Mouse (Mus musculus) CH12.LX (cell line): ENCODE results near the gene Casp7. TPM values are rescaled to one million over a fixed set of nuclear protein-coding genes. Genes with fewer than 3 reads are reported as not detected.

Source experiments
- DNase-seq: peaks from one replicate; pipeline ENCODE4 v3.0.0-alpha.2; 2013; ENCODE audit errors: extremely low read depth
- H3K27ac ChIP-seq: 2 replicates; pipeline ENCODE4 v1.5.1; 2012; ENCODE audit warnings: low read depth, mild to moderate bottlenecking, control low read depth, moderate library complexity; ENCODE audit not compliant: insufficient read depth
- H3K27me3 ChIP-seq: replicated peaks from 2 replicates; pipeline ENCODE3; 2012; ENCODE audit warnings: inconsistent platforms
- H3K36me3 ChIP-seq, 2 experiments: replicated peaks in 1 of 2; 2 replicates each; pipeline versions ENCODE3 to v1.6.1; 2012; ENCODE audit warnings: inconsistent platforms in 1 of 2, low read length in 1 of 2, mild to moderate bottlenecking in 1 of 2, mixed read lengths in 1 of 2, moderate library complexity in 1 of 2; ENCODE audit not compliant: control insufficient read depth in 1 of 2, insufficient read depth in 1 of 2
- H3K4me1 ChIP-seq, 2 experiments: 2 replicates each; pipeline ENCODE4 v1.6.1; 2012; ENCODE audit warnings: inconsistent platforms in 1 of 2, moderate library complexity in 1 of 2; ENCODE audit not compliant: insufficient read depth in 2 of 2, control insufficient read depth in 1 of 2
- H3K4me2 ChIP-seq: 2 replicates; pipeline ENCODE4 v1.6.1; 2012; ENCODE audit warnings: low read depth, mild to moderate bottlenecking, control low read depth; ENCODE audit not compliant: poor library complexity, insufficient read depth, severe bottlenecking
- H3K4me3 ChIP-seq, 3 experiments: fragments of 150-350 bp in 1 of 3; sonication (generic) in 1 of 3; replicated peaks in 1 of 3; 2 replicates each; pipeline versions ENCODE3 to v1.5.1; 2011 to 2012; ENCODE audit warnings: low read depth in 2 of 3, low read length in 2 of 3, mild to moderate bottlenecking in 2 of 3, moderate library complexity in 2 of 3, control low read depth in 1 of 3, improper control_type of control experiment in 1 of 3, inconsistent platforms in 1 of 3, mixed read lengths in 1 of 3; ENCODE audit not compliant: poor library complexity in 1 of 3
- H3K79me2 ChIP-seq: replicated peaks from 2 replicates; pipeline ENCODE4 v1.6.1; 2012; ENCODE audit warnings: mild to moderate bottlenecking, moderate library complexity; ENCODE audit not compliant: control insufficient read depth, poor library complexity, insufficient read depth, severe bottlenecking; ENCODE audit errors: extremely low read depth
- H3K9ac ChIP-seq: 2 replicates; pipeline ENCODE4 v1.6.1; 2012; ENCODE audit warnings: low read depth, mild to moderate bottlenecking, control low read depth, moderate library complexity; ENCODE audit not compliant: insufficient read depth
- H3K9me3 ChIP-seq: replicated peaks from 2 replicates; pipeline ENCODE3; 2012; ENCODE audit warnings: low read length, inconsistent platforms, mixed read lengths
- CHD1 ChIP-seq: IDR thresholded peaks from 2 replicates; pipeline ENCODE4 v1.6.1; 2012; ENCODE audit warnings: low read depth, low read length, improper control_type of control experiment, inconsistent platforms
- CHD2 ChIP-seq: IDR thresholded peaks from 2 replicates; pipeline ENCODE4 v1.6.1; 2011; ENCODE audit warnings: low read length, improper control_type of control experiment
- E2F4 ChIP-seq: IDR thresholded peaks from 2 replicates; pipeline ENCODE4 v1.6.1; 2011; ENCODE audit warnings: low read depth, low read length, improper control_type of control experiment; ENCODE audit not compliant: insufficient replicate concordance
- EP300 ChIP-seq: IDR thresholded peaks from 2 replicates; pipeline ENCODE4 v1.6.1; 2011; ENCODE audit warnings: low read length, improper control_type of control experiment
- GABPA ChIP-seq: IDR thresholded peaks from 2 replicates; pipeline ENCODE4 v1.6.1; 2012; ENCODE audit warnings: low read depth, low read length, improper control_type of control experiment, inconsistent platforms; ENCODE audit not compliant: insufficient replicate concordance
- IRF4 ChIP-seq: IDR thresholded peaks from 2 replicates; pipeline ENCODE4 v1.6.1; 2014; ENCODE audit warnings: low read depth, mild to moderate bottlenecking, inconsistent platforms, low read length, improper control_type of control experiment
- JUN ChIP-seq: IDR thresholded peaks from 2 replicates; pipeline ENCODE4 v1.6.1; 2011; ENCODE audit warnings: low read depth, mild to moderate bottlenecking, low read length, improper control_type of control experiment, moderate library complexity; ENCODE audit not compliant: insufficient read depth
- JUND ChIP-seq: conservative IDR thresholded peaks from 2 replicates; pipeline ENCODE4 v1.6.1; 2011; ENCODE audit warnings: low read depth, low read length, improper control_type of control experiment
- KAT2A ChIP-seq: IDR thresholded peaks from 2 replicates; pipeline ENCODE4 v1.6.1; 2012; ENCODE audit warnings: low read length, improper control_type of control experiment, inconsistent platforms; ENCODE audit not compliant: insufficient replicate concordance
- MAX ChIP-seq: IDR thresholded peaks from 2 replicates; pipeline ENCODE4 v1.6.1; 2011; ENCODE audit warnings: low read length, improper control_type of control experiment
- MAZ ChIP-seq: IDR thresholded peaks from 2 replicates; pipeline ENCODE4 v1.6.1; 2012; ENCODE audit warnings: low read depth, mild to moderate bottlenecking, inconsistent platforms, low read length, improper control_type of control experiment, moderate library complexity
- MXI1 ChIP-seq: IDR thresholded peaks from 2 replicates; pipeline ENCODE4 v1.6.1; 2011; ENCODE audit warnings: mild to moderate bottlenecking, low read depth, low read length, improper control_type of control experiment
- MYC ChIP-seq: IDR thresholded peaks from 2 replicates; pipeline ENCODE4 v1.6.1; 2011; ENCODE audit warnings: low read depth, mild to moderate bottlenecking, improper control_type of control experiment, low read length
- NELFE ChIP-seq: IDR thresholded peaks from 2 replicates; pipeline ENCODE4 v1.6.1; 2011; ENCODE audit warnings: low read depth, low read length, improper control_type of control experiment
- NRF1 ChIP-seq: IDR thresholded peaks from 2 replicates; pipeline ENCODE4 v1.6.1; 2014; ENCODE audit warnings: low read depth, mild to moderate bottlenecking, inconsistent platforms, low read length, improper control_type of control experiment, moderate library complexity
- PAX5 ChIP-seq: IDR thresholded peaks from 2 replicates; pipeline ENCODE4 v1.6.1; 2012; ENCODE audit warnings: low read length, inconsistent platforms, mixed read lengths
- RCOR1 ChIP-seq: conservative IDR thresholded peaks from 2 replicates; pipeline ENCODE4 v1.6.1; 2012; ENCODE audit warnings: low read depth, mild to moderate bottlenecking, inconsistent platforms, low read length, improper control_type of control experiment
- SIN3A ChIP-seq: IDR thresholded peaks from 2 replicates; pipeline ENCODE4 v1.6.1; 2012; ENCODE audit warnings: low read length, improper control_type of control experiment, inconsistent platforms
- SMC3 ChIP-seq: IDR thresholded peaks from 2 replicates; pipeline ENCODE4 v1.6.1; 2011; ENCODE audit warnings: low read depth, low read length, improper control_type of control experiment
- UBTF ChIP-seq: IDR thresholded peaks from 2 replicates; pipeline ENCODE4 v1.6.1; 2012; ENCODE audit warnings: low read depth, mild to moderate bottlenecking, inconsistent platforms, low read length, improper control_type of control experiment, moderate library complexity
- USF1 ChIP-seq: IDR thresholded peaks from 2 replicates; pipeline ENCODE4 v1.6.1; 2014; ENCODE audit warnings: low read depth, mild to moderate bottlenecking, inconsistent platforms, low read length, improper control_type of control experiment
- USF2 ChIP-seq: conservative IDR thresholded peaks from 2 replicates; pipeline ENCODE4 v1.6.1; 2011; ENCODE audit warnings: low read depth, low read length, improper control_type of control experiment
- ZC3H11A ChIP-seq: IDR thresholded peaks from 2 replicates; pipeline ENCODE4 v1.6.1; 2012; ENCODE audit warnings: low read depth, mild to moderate bottlenecking, inconsistent platforms, low read length, improper control_type of control experiment
- ZKSCAN1 ChIP-seq: IDR thresholded peaks from 2 replicates; pipeline ENCODE4 v1.6.1; 2012; ENCODE audit warnings: low read depth, inconsistent platforms, low read length, improper control_type of control experiment, borderline replicate concordance
- ZNF384 ChIP-seq: IDR thresholded peaks from 2 replicates; pipeline ENCODE4 v1.6.1; 2012; ENCODE audit warnings: low read depth, low read length, improper control_type of control experiment, inconsistent platforms
- dilution Hi-C: fragments of 300-500 bp; cut with MboI; formaldehyde crosslinking; loops from 2 replicates; pipeline ENCODE4 v1.14.3; 2020; ENCODE audit warnings: low sequenced_read_pairs; ENCODE audit not compliant: extremely low pct_unique_long_range_greater_than_20kb, extremely low pct_ligation_motif_present
- in situ Hi-C: fragments of 300-500 bp; cut with MboI; formaldehyde crosslinking; loops from 3 replicates; pipeline ENCODE4 v1.14.3; 2019; ENCODE audit warnings: low sequenced_read_pairs, low pct_ligation_motif_present, low pct_unique_long_range_greater_than_20kb, mixed read lengths
- polyA plus RNA-seq: library from polyadenylated mRNA; unstranded; fragments of >175 nt; gene quantifications from 2 replicates; pipeline ENCODE4 v1.2.1, GENCODE M21; 2012; ENCODE audit warnings: low read depth; ENCODE audit not compliant: insufficient read length
- total RNA-seq, 2 experiments: library from RNA; depleted of rRNA; stranded (reverse); fragments of 300-350 nt in 1 of 2; fragments of >200 nt in 1 of 2; gene quantifications; 2 replicates each; pipeline ENCODE4 v1.2.3; 2012 to 2014

Gene Casp7
- total and polyA plus RNA-seq, 3 experiments: 6.3 to 11.8 (median 6.8) TPM

- no peak overlapping the region for H3K4me2 ChIP-seq
- peaks cover 0 to 3% of the 10 kb centered on the region in 2 experiments; a peak in 2 of 4 replicates for H3K4me1 ChIP-seq
- TF ChIP-seq UBTF (no peak), GABPA (no peak), E2F4 (no peak), ZC3H11A (no peak), IRF4 (no peak), USF2 (no peak), NRF1 (no peak), ZKSCAN1 (no peak), KAT2A (no peak), USF1 (no peak), CHD2 (no peak), RCOR1 (no peak), PAX5 (no peak)
- H3K27ac ChIP-seq: no peak overlapping the region
- H3K4me3 ChIP-seq: no peak overlapping the region
- peaks cover 0 to 2% of the 10 kb centered on the region in 2 experiments for H3K36me3 ChIP-seq
- no peak overlapping the region for H3K9ac ChIP-seq
- no peaks in the 10 kb centered on the region for H3K9me3 ChIP-seq
- H3K79me2 ChIP-seq: no peaks in the 10 kb centered on the region
- dilution Hi-C loops: no loop called here
- in situ Hi-C loops: no loop called here
- H3K27me3 ChIP-seq: no peaks in the 10 kb centered on the region
- no peak for DNase-seq
Observed at GRCm38 (mm10) chr19:56419452-56419851, 22.5 kb downstream of the Casp7 start.

DNA sequence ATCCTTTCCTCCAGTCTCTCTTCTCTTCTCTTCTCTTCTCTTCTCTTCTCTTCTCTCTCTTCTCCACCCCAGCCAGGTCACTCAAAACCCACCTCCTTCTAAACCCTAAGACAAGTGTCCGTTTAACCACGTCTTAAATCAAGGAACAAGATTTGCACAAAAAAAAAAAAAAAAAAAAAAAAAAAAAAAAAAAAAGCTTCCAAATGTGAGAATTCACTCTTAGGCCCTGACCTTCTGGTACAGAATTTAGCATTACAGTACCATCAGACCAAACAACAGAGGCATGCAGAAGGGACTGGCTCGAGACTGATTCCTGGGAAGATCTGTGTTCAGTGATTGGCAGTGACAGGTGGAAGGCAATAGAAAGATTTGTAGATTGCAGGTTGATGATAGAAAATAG lies 23.4 kb downstream of the Casp7 start:
- DNase-seq: no peak
- H3K4me2 ChIP-seq: no peak overlapping the region
- H3K4me3 ChIP-seq: no peak overlapping the region
- H3K9ac ChIP-seq: no peak overlapping the region
- H3K4me1 ChIP-seq: peaks cover 0 to 3% of the 10 kb centered on the region in 2 experiments; a peak in 2 of 4 replicates
- dilution Hi-C loops: no loop called here
- H3K79me2 ChIP-seq: no peaks in the 10 kb centered on the region
- no peaks in the 10 kb centered on the region for H3K9me3 ChIP-seq
- H3K36me3 ChIP-seq: peaks cover 0 to 4% of the 10 kb centered on the region in 2 experiments
- no peak overlapping the region for H3K27ac ChIP-seq
- in situ Hi-C loops: loop anchor here (10.0 kb wide), 1 partner anchor 484 kb away; no protein-coding TSS in a partner anchor
- no peaks in the 10 kb centered on the region for H3K27me3 ChIP-seq
- no peak for TF ChIP-seq SMC3
- no peak for TF ChIP-seq NRF1
- no peak for TF ChIP-seq EP300
- TF ChIP-seq JUND: no peak
- TF ChIP-seq NELFE: no peak
- TF ChIP-seq ZKSCAN1: no peak
- TF ChIP-seq MXI1: no peak
- no peak for TF ChIP-seq MAX
- TF ChIP-seq CHD2: no peak
- no peak for TF ChIP-seq MAZ
- TF ChIP-seq IRF4: no peak
- TF ChIP-seq UBTF: no peak
- TF ChIP-seq ZNF384: no peak
- no peak for TF ChIP-seq ZC3H11A
- TF ChIP-seq MYC: no peak
- no peak for TF ChIP-seq CHD1
- TF ChIP-seq USF1: no peak
- TF ChIP-seq JUN: no peak
- TF ChIP-seq KAT2A: no peak
- TF ChIP-seq SIN3A: no peak
- TF ChIP-seq, all 38 proteins: peak for 0
